Mouse (Mus musculus) liver, embryonic 11.5 days (tissue): ENCODE data around the gene Icosl. TPM values are rescaled to one million over a fixed set of nuclear protein-coding genes. Genes with fewer than 3 reads are reported as not detected.

Source experiments
- ATAC-seq: fragments of 200-750 bp; cut with Nextera tagmentation; replicated peaks from 2 replicates; pipeline ENCODE4 v1.8.0; 2017; ENCODE audit warnings: moderate number of reproducible peaks, mild to moderate bottlenecking, moderate TSS enrichment, moderate library complexity; ENCODE audit not compliant: low FRiP score
- DNase-seq: peaks from one replicate; pipeline ENCODE4 v3.0.0-alpha.2; 2017; ENCODE audit warnings: low spot score
- H3K27ac ChIP-seq: fragments of 300-500 bp; sonication (generic); 2 replicates; pipeline ENCODE4 v1.5.1; 2014; ENCODE audit warnings: mild to moderate bottlenecking, low read depth, low read length, control low read depth
- H3K27me3 ChIP-seq: fragments of 300-500 bp; sonication (generic); replicated peaks from 2 replicates; pipeline ENCODE4 v1.6.1; 2014; ENCODE audit warnings: low read length, mixed read lengths; ENCODE audit not compliant: control insufficient read depth, insufficient read depth
- H3K36me3 ChIP-seq: fragments of 300-500 bp; sonication (generic); 2 replicates; pipeline ENCODE4 v1.6.1; 2014; ENCODE audit warnings: mild to moderate bottlenecking, low read length, moderate library complexity, mixed read lengths; ENCODE audit not compliant: control insufficient read depth, insufficient read depth
- H3K4me1 ChIP-seq: fragments of 300-500 bp; sonication (generic); replicated peaks from 2 replicates; pipeline ENCODE4 v1.6.1; 2014; ENCODE audit warnings: low read length, mixed read lengths; ENCODE audit not compliant: control insufficient read depth, insufficient read depth
- H3K4me2 ChIP-seq: fragments of 300-500 bp; sonication (generic); 2 replicates; pipeline ENCODE4 v1.6.1; 2014; ENCODE audit warnings: mild to moderate bottlenecking, control low read depth, moderate library complexity
- H3K4me3 ChIP-seq: fragments of 300-500 bp; sonication (generic); 2 replicates; pipeline ENCODE4 v1.5.1; 2014; ENCODE audit warnings: low read depth, low read length, control low read depth
- H3K9ac ChIP-seq: fragments of 300-500 bp; sonication (generic); 2 replicates; pipeline ENCODE4 v1.6.1; 2014; ENCODE audit warnings: low read depth, low read length, control low read depth
- H3K9me3 ChIP-seq: fragments of 300-500 bp; sonication (generic); 2 replicates; pipeline ENCODE4 v1.6.1; 2016; ENCODE audit warnings: low read length, inconsistent platforms, mixed read lengths; ENCODE audit not compliant: control insufficient read depth
- WGBS: fragments of 180-500 bp; shearing (Covaris S2); extraction: QIAGEN DNeasy Blood & Tissue Kit; methylation state at CpG from one replicate; pipeline ENCODE4 v1.1.7; 2014; 5-methylcytosine and 5-hydroxymethylcytosine counted together
- polyA plus RNA-seq: library from polyadenylated mRNA; unstranded; fragments of >200 nt; fragmentation: Nextera tagmentation; extraction: Ambion mirVana; gene quantifications from 2 replicates; pipeline ENCODE4 v1.2.1, GENCODE M21; 2014

The Icosl gene
- polyA plus RNA-seq, 1 experiment from 2014 or later = 4.2 TPM

GRCm38 (mm10) chr10:78057056-78057455, 12.0 kb upstream of the Icosl start:
- Histone ChIP-seq H3K36me3 (no peaks in the 10 kb centered on the region), H3K27ac (no peak overlapping the region), H3K4me2 (no peak overlapping the region), H3K27me3 (no peaks in the 10 kb centered on the region), H3K9ac (no peak overlapping the region), H3K9me3 (no peaks in the 10 kb centered on the region), H3K4me1 (no peaks in the 10 kb centered on the region), H3K4me3 (no peak overlapping the region)
- no peak for ATAC-seq
- WGBS = 82% methylated on average over 8 of the region's 8 CpGs
- DNase-seq = no peak

GRCm38 (mm10) chr10:78063122-78063521, 6.0 kb upstream of the Icosl start:
- no peak overlapping the region for H3K9ac ChIP-seq
- ATAC-seq = no peak
- WGBS = 75% methylated on average over 9 of the region's 9 CpGs
- H3K27ac ChIP-seq = no peak overlapping the region
- peaks cover 8% of the 10 kb centered on the region for H3K27me3 ChIP-seq
- H3K9me3 ChIP-seq = no peaks in the 10 kb centered on the region
- H3K4me2 ChIP-seq = no peak overlapping the region
- no peaks in the 10 kb centered on the region for H3K4me1 ChIP-seq
- no peak overlapping the region for H3K4me3 ChIP-seq
- DNase-seq = no peak
- H3K36me3 ChIP-seq = no peaks in the 10 kb centered on the region

GRCm38 (mm10) chr10:78067226-78067625, 1.9 kb upstream of the Icosl start:
- 0 out of 2 replicates have a peak, but pooled peaks have one; percentile 18 for ATAC-seq
- no peak overlapping the region for H3K9ac ChIP-seq
- WGBS = 40% methylated on average over 4 of the region's 4 CpGs

GRCm38 (mm10) chr10:78068541-78068940, 561 bp upstream of the Icosl start:
- Histone ChIP-seq H3K36me3 (no peaks in the 10 kb centered on the region), H3K27me3 (peaks cover 42% of the 10 kb centered on the region), H3K9ac (no peak overlapping the region), H3K27ac (no peak overlapping the region), H3K9me3 (no peaks in the 10 kb centered on the region), H3K4me1 (no peaks in the 10 kb centered on the region; the same call in 1 of the 2 replicates), H3K4me2 (peak overlapping the region; percentile 82), H3K4me3 (peak overlapping the region; percentile 58)
- ATAC-seq = no peak
- WGBS = 23% methylated on average over 11 of the region's 11 CpGs
- no peak for DNase-seq

More at GRCm38 (mm10) chr10:78067226-78067625, 1.9 kb upstream of the Icosl start:
- Histone ChIP-seq H3K4me3 (no peak overlapping the region), H3K27ac (no peak overlapping the region), H3K4me2 (no peak overlapping the region), H3K27me3 (peaks cover 42% of the 10 kb centered on the region), H3K4me1 (no peaks in the 10 kb centered on the region; the same call in 1 of the 2 replicates), H3K9me3 (no peaks in the 10 kb centered on the region), H3K36me3 (no peaks in the 10 kb centered on the region)
- DNase-seq = no peak

GRCm38 (mm10) chr10:78074151-78074550, 5.0 kb downstream of the Icosl start:
- no peaks in the 10 kb centered on the region for H3K4me1 ChIP-seq
- peaks cover 24% of the 10 kb centered on the region for H3K27me3 ChIP-seq
- H3K9ac ChIP-seq = no peak overlapping the region
- no peak overlapping the region for H3K4me3 ChIP-seq
- 0 out of 2 replicates have a peak, but pooled peaks cover 2% of the 10 kb centered on the region for H3K36me3 ChIP-seq
- WGBS = 67% methylated on average over 4 of the region's 4 CpGs
- no peak overlapping the region for H3K27ac ChIP-seq
- no peak for DNase-seq
- ATAC-seq = no peak
- no peaks in the 10 kb centered on the region for H3K9me3 ChIP-seq
- H3K4me2 ChIP-seq = no peak overlapping the region

GRCm38 (mm10) chr10:78074977-78075376, 5.9 kb downstream of the Icosl start:
- H3K27me3 ChIP-seq = peaks cover 16% of the 10 kb centered on the region
- no peak overlapping the region for H3K4me3 ChIP-seq
- H3K9me3 ChIP-seq = no peaks in the 10 kb centered on the region
- H3K4me2 ChIP-seq = no peak overlapping the region
- DNase-seq = no peak
- no peak for ATAC-seq
- no peak overlapping the region for H3K9ac ChIP-seq
- H3K4me1 ChIP-seq = no peaks in the 10 kb centered on the region
- H3K36me3 ChIP-seq = 0 out of 2 replicates have a peak, but pooled peaks cover 2% of the 10 kb centered on the region
- whole genome bisulfite sequencing = 52% methylated on average over 11 of the region's 11 CpGs
- no peak overlapping the region for H3K27ac ChIP-seq

GRCm38 (mm10) chr10:78077862-78078261, 8.8 kb downstream of the Icosl start:
- ATAC-seq (no peak), DNase-seq (no peak)
- Histone ChIP-seq H3K9me3 (no peaks in the 10 kb centered on the region), H3K36me3 (0 out of 2 replicates have a peak, but pooled peaks cover 2% of the 10 kb centered on the region), H3K27me3 (no peaks in the 10 kb centered on the region), H3K4me2 (no peak overlapping the region), H3K9ac (no peak overlapping the region), H3K4me1 (no peaks in the 10 kb centered on the region), H3K4me3 (no peak overlapping the region), H3K27ac (no peak overlapping the region)
- WGBS = 73% methylated on average over 9 of the region's 9 CpGs

GRCm38 (mm10) chr10:78078276-78078675, 9.2 kb downstream of the Icosl start:
- WGBS = 55% methylated on average over 5 of the region's 5 CpGs

GRCm38 (mm10) chr10:78079955-78080591, 11.0 kb downstream of the Icosl start:
- Histone ChIP-seq H3K9ac (no peak overlapping the region), H3K4me2 (no peak overlapping the region), H3K4me3 (no peak overlapping the region), H3K27ac (no peak overlapping the region), H3K9me3 (no peaks in the 10 kb centered on the region), H3K36me3 (0 out of 2 replicates have a peak, but pooled peaks cover 2% of the 10 kb centered on the region), H3K4me1 (no peaks in the 10 kb centered on the region), H3K27me3 (no peaks in the 10 kb centered on the region)
- ATAC-seq (no peak), DNase-seq (peak; percentile 28)
- WGBS = 75% methylated on average over 4 of the region's 4 CpGs

More at GRCm38 (mm10) chr10:78078276-78078675, 9.2 kb downstream of the Icosl start:
- Histone ChIP-seq H3K36me3 (0 out of 2 replicates have a peak, but pooled peaks cover 2% of the 10 kb centered on the region), H3K27me3 (no peaks in the 10 kb centered on the region), H3K9ac (no peak overlapping the region), H3K4me2 (no peak overlapping the region), H3K9me3 (no peaks in the 10 kb centered on the region), H3K4me1 (no peaks in the 10 kb centered on the region), H3K27ac (no peak overlapping the region), H3K4me3 (no peak overlapping the region)
- ATAC-seq (no peak), DNase-seq (no peak)
